Mouse (Mus musculus) forebrain, embryonic 14.5 days (tissue): ENCODE measurements at regions not wholly inside any gene's neighbourhood (a gene's known extent, or its start where the extent isn't known, plus 50 kb on each side); places are given as distances from the start of the nearest gene placed in this dataset.
A peak's percentile ranks its signal among the peaks of the same experiment; 100 is the strongest.

Experiments used
- ATAC-seq: fragments of 200-750 bp; cut with Nextera tagmentation; 2 replicates; pipeline ENCODE4 v1.8.0; 2017; ENCODE audit warnings: mild to moderate bottlenecking, moderate library complexity
- DNase-seq: peaks from one replicate; pipeline ENCODE4 v3.0.0-alpha.2; 2015; ENCODE audit warnings: low spot score
- H3K27ac ChIP-seq: fragments of 300-500 bp; sonication (generic); 2 replicates; pipeline ENCODE4 v1.5.1; 2014; ENCODE audit warnings: low read depth, mild to moderate bottlenecking, control low read depth, low read length, moderate library complexity
- H3K27me3 ChIP-seq: fragments of 300-500 bp; sonication (generic); replicated peaks from 2 replicates; pipeline ENCODE4 v1.6.1; 2014; ENCODE audit warnings: low read length, control low read depth, mixed read lengths; ENCODE audit not compliant: control insufficient read depth, insufficient read depth
- H3K36me3 ChIP-seq: fragments of 300-500 bp; sonication (generic); 2 replicates; pipeline ENCODE4 v1.6.1; 2014; ENCODE audit warnings: low read length, control low read depth; ENCODE audit not compliant: control insufficient read depth, insufficient read depth
- H3K4me1 ChIP-seq: fragments of 300-500 bp; sonication (generic); 2 replicates; pipeline ENCODE4 v1.6.1; 2014; ENCODE audit warnings: antibody characterized with exemption, low read length, control low read depth; ENCODE audit not compliant: control insufficient read depth, insufficient read depth
- H3K4me2 ChIP-seq: fragments of 300-500 bp; sonication (generic); 2 replicates; pipeline ENCODE4 v1.6.1; 2014; ENCODE audit warnings: mild to moderate bottlenecking, control low read depth, low read length
- H3K4me3 ChIP-seq: fragments of 300-500 bp; sonication (generic); 2 replicates; pipeline ENCODE4 v1.5.1; 2014; ENCODE audit warnings: low read depth, low read length, control low read depth
- H3K9ac ChIP-seq: fragments of 300-500 bp; sonication (generic); 2 replicates; pipeline ENCODE4 v1.6.1; 2014; ENCODE audit warnings: mild to moderate bottlenecking, low read length, control low read depth, moderate library complexity
- H3K9me3 ChIP-seq: fragments of 300-500 bp; sonication (generic); replicated peaks from 2 replicates; pipeline ENCODE4 v1.6.1; 2016; ENCODE audit warnings: low read length, control low read depth, mixed read lengths; ENCODE audit not compliant: control insufficient read depth
- WGBS: fragments of 180-500 bp; shearing (Covaris S2); extraction: QIAGEN DNeasy Blood & Tissue Kit; methylation state at CpG from one replicate; pipeline ENCODE4 v1.1.7; 2014; 5-methylcytosine and 5-hydroxymethylcytosine counted together

GRCm38 (mm10) chr1:163608429-163608828, 116.6 kb downstream of the Mettl11b start:
- Histone ChIP-seq H3K9ac (no peak overlapping the region), H3K4me3 (no peak overlapping the region), H3K9me3 (no peaks in the 10 kb centered on the region), H3K4me2 (no peak overlapping the region), H3K27ac (no peak overlapping the region), H3K27me3 (no peaks in the 10 kb centered on the region), H3K36me3 (no peaks in the 10 kb centered on the region), H3K4me1 (no peaks in the 10 kb centered on the region)
- ATAC-seq (no peak), DNase-seq (no peak)
- WGBS: 96% methylated on average over 1 of the region's 1 CpGs

- no peaks in the 10 kb centered on the region for H3K9me3 ChIP-seq
- ATAC-seq (no peak), DNase-seq (no peak)
- H3K4me3 ChIP-seq: no peak overlapping the region
- no peaks in the 10 kb centered on the region for H3K36me3 ChIP-seq
- H3K27ac ChIP-seq: no peak overlapping the region
- H3K4me2 ChIP-seq: no peak overlapping the region
- H3K27me3 ChIP-seq: no peaks in the 10 kb centered on the region
- 82% methylated on average over 5 of the region's 5 CpGs for WGBS
- H3K9ac ChIP-seq: no peak overlapping the region
- no peaks in the 10 kb centered on the region for H3K4me1 ChIP-seq
These were observed 117.3 kb downstream of the Mettl11b start for GRCm38 (mm10) chr1:163607701-163608100.

- no peaks in the 10 kb centered on the region for H3K27me3 ChIP-seq
- no peak; the same call in 1 of the 2 replicates for ATAC-seq
- no peak overlapping the region for H3K4me2 ChIP-seq
- H3K9me3 ChIP-seq: no peaks in the 10 kb centered on the region
- WGBS: 67% methylated on average over 7 of the region's 7 CpGs
- H3K4me3 ChIP-seq: no peak overlapping the region
- no peak overlapping the region for H3K9ac ChIP-seq
- no peak overlapping the region for H3K27ac ChIP-seq
- DNase-seq: peak; percentile 3
- H3K36me3 ChIP-seq: no peaks in the 10 kb centered on the region
- no peaks in the 10 kb centered on the region for H3K4me1 ChIP-seq
These were observed 124.8 kb downstream of the Mettl11b start for GRCm38 (mm10) chr1:163599926-163600890.

- no peaks in the 10 kb centered on the region for H3K36me3 ChIP-seq
- no peak overlapping the region for H3K27ac ChIP-seq
- 89% methylated on average over 4 of the region's 4 CpGs for WGBS
- no peak overlapping the region for H3K4me3 ChIP-seq
- no peak overlapping the region for H3K4me2 ChIP-seq
- no peaks in the 10 kb centered on the region for H3K27me3 ChIP-seq
- no peak overlapping the region for H3K9ac ChIP-seq
- ATAC-seq: no peak
- no peaks in the 10 kb centered on the region for H3K9me3 ChIP-seq
- DNase-seq: no peak
- peaks cover 4% of the 10 kb centered on the region; the same call in 1 of the 2 replicates for H3K4me1 ChIP-seq
These were observed 148.6 kb downstream of the Mettl11b start for GRCm38 (mm10) chr1:163576411-163576810.

- Histone ChIP-seq H3K36me3 (no peaks in the 10 kb centered on the region), H3K4me2 (no peak overlapping the region), H3K27me3 (no peaks in the 10 kb centered on the region), H3K4me3 (no peak overlapping the region), H3K4me1 (peaks cover 4% of the 10 kb centered on the region; the same call in 1 of the 2 replicates), H3K9ac (no peak overlapping the region), H3K9me3 (no peaks in the 10 kb centered on the region), H3K27ac (no peak overlapping the region)
- 59% methylated on average over 2 of the region's 2 CpGs for WGBS
- ATAC-seq (no peak), DNase-seq (peak; percentile 13)
These were observed 149.4 kb downstream of the Mettl11b start for GRCm38 (mm10) chr1:163575593-163575992.

- Histone ChIP-seq H3K9me3 (no peaks in the 10 kb centered on the region), H3K4me3 (no peak overlapping the region), H3K9ac (no peak overlapping the region), H3K4me2 (peak overlapping the region; percentile 18; the same call in 1 of the 2 replicates), H3K4me1 (peaks cover 4% of the 10 kb centered on the region; the same call in 1 of the 2 replicates), H3K36me3 (no peaks in the 10 kb centered on the region), H3K27ac (no peak overlapping the region), H3K27me3 (no peaks in the 10 kb centered on the region)
- WGBS: 49% methylated on average over 16 of the region's 16 CpGs
- ATAC-seq (peak; percentile 75), DNase-seq (peak; percentile 19)
These were observed 150.4 kb downstream of the Mettl11b start for GRCm38 (mm10) chr1:163574409-163575161.

GRCm38 (mm10) chr1:163573533-163573932, 151.5 kb downstream of the Mettl11b start:
- ATAC-seq (no peak), DNase-seq (no peak)
- Histone ChIP-seq H3K4me1 (peaks cover 4% of the 10 kb centered on the region; the same call in 1 of the 2 replicates), H3K4me2 (no peak overlapping the region), H3K27ac (no peak overlapping the region), H3K27me3 (no peaks in the 10 kb centered on the region), H3K36me3 (no peaks in the 10 kb centered on the region), H3K9me3 (no peaks in the 10 kb centered on the region), H3K9ac (no peak overlapping the region), H3K4me3 (no peak overlapping the region)
- WGBS: 100% methylated on average over 1 of the region's 1 CpGs

- WGBS: 84% methylated on average over 1 of the region's 1 CpGs
- H3K4me2 ChIP-seq: no peak overlapping the region
These were observed 160.3 kb upstream of the Gorab start for GRCm38 (mm10) chr1:163563791-163564190.

More at GRCm38 (mm10) chr1:163563791-163564190, 160.3 kb upstream of the Gorab start:
- Histone ChIP-seq H3K4me3 (no peak overlapping the region), H3K27me3 (no peaks in the 10 kb centered on the region), H3K36me3 (no peaks in the 10 kb centered on the region), H3K9me3 (no peaks in the 10 kb centered on the region), H3K27ac (no peak overlapping the region), H3K4me1 (no peaks in the 10 kb centered on the region), H3K9ac (no peak overlapping the region)
- DNase-seq (no peak), ATAC-seq (no peak)
